Mouse (Mus musculus) adrenal gland, adult (tissue): Measurements from ENCODE around the gene Slc22a21.
A peak's percentile ranks its signal among the peaks of the same experiment; 100 is the strongest.
"Not testable (repeated sequence)": the region's sequence is repeated elsewhere in the genome, so short reads cannot be mapped to it uniquely, and the experiment has no call there.

Source experiments
- DNase-seq, 2 experiments: peaks; one replicate each; pipeline ENCODE4 v3.0.0; 2022 to 2023; ENCODE audit warnings: low spot score in 1 of 2; ENCODE audit not compliant: inconsistent age in 2 of 2

Gene Slc22a21

DNA sequence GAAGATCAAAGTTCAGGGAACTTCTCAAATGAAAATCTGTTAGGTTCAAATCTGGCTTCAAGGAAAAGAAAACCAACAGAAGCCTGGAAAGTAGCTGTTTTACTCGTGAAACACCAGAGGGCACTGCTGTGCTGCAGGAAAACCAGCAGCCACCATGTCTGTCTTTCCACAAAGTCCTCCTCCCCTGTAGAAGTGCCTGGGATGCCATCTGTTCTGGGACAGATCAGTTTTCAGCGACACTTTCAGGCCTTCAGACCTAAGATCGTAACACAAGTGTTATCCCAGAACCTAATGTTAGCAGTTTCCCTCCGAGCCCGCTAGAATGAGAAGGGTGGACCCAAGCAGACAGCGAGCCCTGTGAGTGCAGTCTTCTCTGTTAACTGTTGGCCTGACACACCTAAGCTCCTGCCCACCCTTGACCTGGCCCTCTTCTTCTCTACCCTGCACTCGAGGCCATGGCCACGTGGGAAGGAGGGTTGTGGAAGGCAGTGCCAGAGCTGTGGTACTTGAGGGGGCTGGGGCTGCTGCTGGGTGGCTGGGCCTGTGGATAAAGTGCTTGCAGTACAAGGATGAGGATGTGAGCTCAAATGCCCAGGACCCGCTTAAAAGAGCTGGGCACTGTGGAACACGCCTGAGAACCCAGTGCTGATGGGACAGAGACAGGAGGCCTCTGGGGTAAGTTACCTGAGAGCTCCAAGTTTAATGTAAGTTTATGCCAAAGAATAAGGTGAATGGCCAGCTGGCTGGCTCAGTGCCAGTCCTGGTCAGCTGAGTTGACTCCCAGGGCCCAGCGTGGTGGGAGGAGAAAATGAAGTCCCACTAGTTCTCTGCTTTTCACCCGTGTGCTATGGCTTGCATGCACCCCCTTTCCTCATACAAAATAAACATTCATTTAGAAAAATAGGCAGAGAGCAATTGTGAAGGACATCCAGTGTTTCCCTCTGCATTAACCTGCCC, 22.9 kb upstream of the Slc22a21 start:
- DNase-seq: peak; percentile 29 to 79

DNA sequence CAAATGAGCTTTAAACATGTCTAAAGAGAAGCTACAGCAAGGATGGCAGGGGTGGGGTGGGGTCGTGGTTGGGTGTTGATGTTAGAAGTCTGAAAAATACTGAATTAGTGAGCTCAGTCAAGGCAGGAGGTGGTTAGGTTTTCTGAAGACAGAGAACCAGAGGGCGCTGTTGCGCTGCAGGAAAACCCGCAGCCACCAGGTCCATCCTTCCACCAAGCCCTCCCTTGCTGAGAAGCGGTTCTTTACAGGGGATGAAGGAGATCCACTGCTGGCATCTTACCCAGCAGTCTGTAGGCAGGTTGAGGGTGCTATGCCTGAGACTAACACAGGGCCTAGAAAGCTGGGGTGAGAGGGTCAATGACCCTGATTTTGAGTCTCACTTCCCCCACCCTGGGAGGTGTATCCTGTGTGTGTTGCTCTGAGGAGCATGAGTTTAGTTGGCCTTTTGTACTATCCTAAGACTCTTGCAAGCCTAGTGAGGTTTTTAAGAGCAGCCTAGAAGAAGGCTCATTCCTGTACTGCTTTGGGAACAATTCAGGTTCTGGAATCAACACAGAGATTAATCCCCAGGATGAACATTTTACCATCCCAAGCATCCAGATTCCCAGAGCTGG, 22.1 kb upstream of the Slc22a21 start:
- DNase-seq: peak; percentile 59 to 83

DNA sequence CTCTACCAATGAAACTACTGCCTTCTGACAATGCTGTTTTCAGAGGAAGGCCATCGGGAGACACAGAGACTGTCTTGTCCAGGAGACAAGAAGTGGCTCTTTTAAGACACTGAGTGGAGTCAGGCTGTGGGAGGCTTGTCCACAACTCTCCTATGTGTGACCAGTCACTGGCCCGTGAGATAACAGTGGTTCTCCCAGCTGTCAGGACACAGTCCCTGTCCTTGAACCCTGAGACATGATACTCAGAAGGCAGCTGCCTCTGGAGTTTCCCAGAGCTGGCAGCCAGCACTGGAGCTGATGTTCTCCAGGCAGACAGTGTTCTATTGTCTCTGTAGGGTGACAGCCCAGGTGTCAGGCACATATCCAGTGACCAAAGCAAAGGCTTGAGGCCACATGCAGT, 17.5 kb upstream of the Slc22a21 start:
- peak; percentile 33 to 52 for DNase-seq

DNA sequence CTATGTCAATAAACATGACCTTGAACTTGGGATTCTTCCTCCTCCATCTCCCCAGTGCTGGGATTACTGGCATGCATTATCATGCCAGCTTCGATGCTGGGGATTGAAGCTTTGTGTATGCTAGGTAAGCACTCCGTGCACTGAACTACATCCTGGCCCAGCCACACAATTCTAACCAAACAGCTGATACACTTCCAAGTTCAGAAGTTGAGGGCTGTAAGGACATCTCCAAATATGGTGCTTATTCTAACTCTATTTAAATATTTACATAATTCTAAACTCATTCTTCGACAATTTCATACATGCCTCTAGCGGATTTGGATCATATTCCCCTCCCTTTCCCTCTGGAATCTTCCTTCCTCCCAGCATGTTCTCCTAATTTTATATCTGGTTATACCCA, 12.1 kb upstream of the Slc22a21 start:
- no peak for DNase-seq

DNA sequence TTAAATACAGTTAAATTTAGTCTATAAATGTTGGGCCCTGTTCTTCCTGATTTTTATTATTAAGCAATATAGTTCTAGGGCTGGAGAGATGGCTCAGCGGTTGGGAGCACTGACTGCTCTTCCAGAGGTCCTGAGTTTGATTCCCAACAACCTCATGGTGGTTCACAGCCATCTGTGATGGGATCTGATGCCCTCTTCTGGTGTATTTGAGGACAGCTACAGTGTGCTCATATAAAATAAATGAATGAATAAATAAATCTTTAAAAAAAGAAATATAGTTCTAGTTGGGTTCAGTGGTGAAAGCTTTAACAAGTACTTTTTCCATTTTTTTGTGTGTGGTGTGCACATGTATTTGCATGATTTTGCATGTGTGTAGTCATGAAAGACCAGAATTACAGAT, 9.1 kb upstream of the Slc22a21 start:
- peak in 1 of 2 experiments; percentile 44 for DNase-seq

DNA sequence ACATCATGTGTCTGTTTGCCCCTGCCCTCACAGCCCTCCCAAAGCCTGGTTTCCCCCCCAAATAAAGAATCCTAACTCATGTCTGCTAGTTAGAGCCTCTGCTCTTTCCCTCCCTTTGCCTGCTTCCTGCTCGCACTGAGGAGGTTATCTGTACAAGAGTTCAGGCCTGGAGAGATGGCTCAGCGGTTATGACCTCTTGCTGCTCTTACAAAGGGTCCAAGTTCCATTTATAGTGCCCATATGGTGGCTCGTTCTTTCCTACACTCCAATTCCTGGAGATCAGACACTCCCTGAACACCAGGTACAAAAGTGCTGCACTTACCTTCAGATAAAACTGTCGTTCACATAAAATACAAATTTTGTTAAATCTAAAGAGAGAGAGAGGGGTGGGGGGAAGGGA, 7.9 kb upstream of the Slc22a21 start:
- DNase-seq: no peak

DNA sequence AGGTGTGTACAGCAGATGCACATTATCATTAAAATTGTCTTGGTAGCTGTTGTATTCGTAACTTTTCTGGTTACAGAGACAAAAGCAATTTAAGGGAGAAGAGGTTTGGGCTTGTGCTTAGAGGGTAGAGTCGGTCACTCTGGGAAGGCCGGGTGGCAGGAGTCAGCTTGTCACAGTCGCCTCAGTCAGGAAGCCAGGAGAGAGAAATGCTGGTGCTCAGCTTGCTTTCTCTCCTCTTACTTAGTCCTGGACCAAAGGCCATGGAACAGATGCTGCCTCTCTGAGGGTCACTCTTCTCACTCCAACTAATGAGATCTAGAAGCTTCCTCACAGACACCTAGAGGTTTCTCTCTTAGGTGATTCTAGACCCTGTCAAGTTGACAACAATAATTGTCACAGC, 1.3 kb upstream of the Slc22a21 start:
- no peak for DNase-seq

DNA sequence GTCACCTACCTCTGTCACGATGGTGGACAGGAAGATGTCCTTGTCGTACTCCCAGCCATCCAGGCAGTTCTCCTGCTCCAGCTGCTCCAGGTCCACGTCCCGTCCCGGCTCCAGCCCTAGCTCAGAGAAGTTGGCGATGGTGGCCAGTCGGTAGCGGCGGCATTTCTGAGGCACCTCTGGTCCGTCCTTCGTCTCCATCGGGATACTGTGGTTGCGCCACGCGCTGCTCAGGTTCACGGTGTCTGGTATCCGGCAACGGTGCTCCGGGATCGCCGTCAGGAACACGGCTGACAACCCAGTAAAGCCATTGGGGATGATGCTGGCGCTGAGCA, 710 bp downstream of the Slc22a21 start:
- DNase-seq: peak in 1 of 2 experiments; percentile 47

DNA sequence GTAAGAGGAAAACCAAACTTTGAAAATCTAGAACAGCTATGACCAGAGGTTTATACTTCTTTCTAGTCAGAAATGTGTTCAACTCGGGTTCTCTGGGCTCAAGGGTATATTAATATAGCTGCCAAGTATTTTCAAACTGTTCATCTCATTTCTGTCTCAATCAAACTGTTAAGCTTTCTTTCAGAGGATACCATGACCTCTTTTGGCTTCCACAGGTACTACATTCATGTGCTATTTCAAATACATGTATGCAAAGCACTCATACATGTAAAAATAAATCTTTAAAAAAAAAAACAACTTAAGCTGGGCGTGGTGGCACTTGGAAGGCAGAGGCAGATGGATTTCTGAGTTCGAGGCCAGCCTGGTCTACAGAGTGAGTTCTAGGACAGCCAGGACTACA, 2.5 kb downstream of the Slc22a21 start:
- DNase-seq: no peak

DNA sequence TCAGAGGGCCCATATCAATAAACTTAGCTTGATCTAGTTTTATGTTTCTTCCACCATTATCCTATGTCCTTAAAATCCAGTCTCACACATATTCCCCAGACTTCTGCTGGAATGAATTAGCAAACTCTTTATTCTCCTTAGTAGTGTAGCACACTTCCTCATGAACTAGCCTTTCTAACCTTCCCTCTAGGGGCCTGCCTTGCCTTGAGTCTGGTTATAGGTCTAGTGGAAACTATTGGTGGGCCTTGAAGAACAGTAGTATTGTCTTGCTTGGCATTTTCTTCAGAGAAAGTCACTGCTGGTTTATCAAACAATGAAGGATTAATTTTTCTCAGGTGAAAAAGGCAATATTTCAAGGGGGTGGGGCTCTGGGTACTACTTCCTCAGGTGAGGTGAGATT, 4.6 kb downstream of the Slc22a21 start:
- no peak for DNase-seq

DNA sequence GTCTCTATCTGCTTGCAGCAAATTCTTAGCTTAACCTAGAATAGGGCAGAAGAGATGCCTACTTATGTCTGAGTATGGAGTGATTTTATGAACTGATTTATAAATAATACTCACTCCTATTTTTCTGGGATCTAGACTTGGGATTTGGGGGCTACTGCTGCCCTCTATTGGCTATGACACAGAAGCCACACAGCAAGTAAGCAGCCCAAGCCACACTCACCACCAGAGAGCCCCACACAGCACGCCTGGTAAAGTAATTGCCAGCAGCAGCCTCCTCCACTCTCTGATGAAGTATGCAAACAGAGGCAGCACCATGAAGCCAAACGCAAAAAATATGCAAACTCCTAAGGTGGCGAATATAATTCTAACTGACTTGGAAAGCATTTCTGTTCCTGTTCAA, 21.1 kb downstream of the Slc22a21 start:
- peak in 1 of 2 experiments; percentile 42 for DNase-seq

DNA sequence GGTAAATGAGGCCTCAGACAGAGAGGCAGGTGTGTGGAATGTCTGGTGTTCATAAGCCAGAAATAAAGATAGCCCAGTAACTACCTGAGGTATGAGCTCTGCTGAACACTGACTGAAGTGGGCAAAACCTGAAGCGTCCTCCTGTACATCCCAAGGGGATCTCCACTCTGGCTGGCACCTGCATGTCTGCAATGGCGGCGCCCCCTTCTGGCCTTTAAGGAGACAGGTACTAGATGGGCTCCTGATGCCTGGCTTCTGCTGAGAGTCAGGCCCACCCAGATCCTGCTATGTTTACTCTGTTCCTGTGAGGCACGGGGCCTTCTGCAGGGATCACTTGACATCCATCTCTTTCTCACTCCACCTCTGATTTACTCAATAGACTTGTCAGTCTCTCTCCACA, 22.0 kb downstream of the Slc22a21 start:
- DNase-seq: peak; percentile 25 to 57

DNA sequence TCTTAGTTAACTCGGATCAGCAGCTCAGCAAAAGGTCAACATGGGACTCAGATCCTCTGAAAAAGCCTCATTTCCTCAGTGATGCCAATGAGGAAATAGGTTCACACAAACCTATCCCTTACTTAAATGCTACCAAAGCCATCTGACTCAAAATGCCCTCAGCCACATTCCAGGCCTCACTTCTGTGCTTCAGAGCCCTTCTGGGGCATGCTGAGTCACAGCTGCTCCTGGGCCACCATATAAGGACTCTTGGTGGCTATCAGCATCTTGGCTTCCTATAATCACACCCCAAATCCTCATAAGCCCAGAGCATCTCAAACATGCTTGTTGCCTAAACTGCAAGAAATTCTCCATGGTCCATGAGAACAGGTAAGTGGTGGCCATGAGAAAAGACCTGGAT, 23.5 kb downstream of the Slc22a21 start:
- peak in 1 of 2 experiments; percentile 64 for DNase-seq

DNA sequence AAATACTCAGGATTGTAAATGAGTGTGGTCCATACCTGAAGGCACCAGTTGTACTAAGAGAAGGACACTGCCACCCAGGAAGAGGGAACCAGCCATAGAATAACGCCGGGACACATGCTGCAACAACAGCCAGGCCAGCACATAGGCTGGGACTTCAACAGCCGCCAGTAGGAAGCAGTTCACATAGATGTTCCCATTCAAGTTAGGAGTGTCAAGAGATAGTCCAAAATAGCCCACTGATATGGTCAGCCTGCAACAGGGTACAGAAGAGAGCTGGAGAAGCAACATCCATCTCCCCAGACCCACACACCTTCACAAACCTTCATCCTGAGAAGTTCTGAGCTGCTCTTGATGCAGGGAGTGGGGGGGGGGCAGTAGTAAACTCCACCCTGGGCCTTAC, 25.5 kb downstream of the Slc22a21 start:
- no peak for DNase-seq

DNA sequence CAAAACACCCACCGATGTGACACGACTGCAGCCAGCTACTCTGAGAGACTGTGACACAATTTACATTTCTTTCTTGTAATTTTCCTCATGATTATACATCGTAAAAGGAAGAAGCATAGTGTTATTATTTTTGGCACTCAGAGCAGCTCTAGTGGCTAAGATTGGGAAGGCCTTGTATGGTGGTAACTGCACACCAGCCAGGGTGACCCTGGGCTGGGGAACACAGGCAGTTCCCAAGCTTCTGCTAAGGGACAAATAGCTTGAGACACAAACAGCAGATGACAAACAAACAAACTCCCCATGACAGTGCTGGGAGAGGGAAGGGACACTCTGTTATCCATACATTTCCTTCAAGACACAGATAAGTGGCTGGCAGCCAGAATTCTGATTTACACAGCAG, 30.0 kb downstream of the Slc22a21 start:
- DNase-seq: peak in 1 of 2 experiments; percentile 35

DNA sequence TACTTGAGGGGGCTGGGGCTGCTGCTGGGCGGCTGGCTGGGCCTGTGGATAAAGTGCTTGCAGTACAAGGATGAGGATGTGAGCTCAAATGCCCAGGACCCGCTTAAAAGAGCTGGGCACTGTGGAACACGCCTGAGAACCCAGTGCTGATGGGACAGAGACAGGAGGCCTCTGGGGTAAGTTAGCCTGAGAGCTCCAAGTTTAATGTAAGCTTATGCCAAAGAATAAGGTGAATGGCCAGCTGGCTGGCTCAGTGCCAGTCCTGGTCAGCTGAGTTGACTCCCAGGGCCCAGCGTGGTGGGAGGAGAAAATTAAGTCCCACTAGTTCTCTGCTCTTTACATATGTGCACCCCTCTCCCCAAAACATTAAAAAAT, 48.2 kb downstream of the Slc22a21 start:
- not testable (repeated sequence) for DNase-seq

DNA sequence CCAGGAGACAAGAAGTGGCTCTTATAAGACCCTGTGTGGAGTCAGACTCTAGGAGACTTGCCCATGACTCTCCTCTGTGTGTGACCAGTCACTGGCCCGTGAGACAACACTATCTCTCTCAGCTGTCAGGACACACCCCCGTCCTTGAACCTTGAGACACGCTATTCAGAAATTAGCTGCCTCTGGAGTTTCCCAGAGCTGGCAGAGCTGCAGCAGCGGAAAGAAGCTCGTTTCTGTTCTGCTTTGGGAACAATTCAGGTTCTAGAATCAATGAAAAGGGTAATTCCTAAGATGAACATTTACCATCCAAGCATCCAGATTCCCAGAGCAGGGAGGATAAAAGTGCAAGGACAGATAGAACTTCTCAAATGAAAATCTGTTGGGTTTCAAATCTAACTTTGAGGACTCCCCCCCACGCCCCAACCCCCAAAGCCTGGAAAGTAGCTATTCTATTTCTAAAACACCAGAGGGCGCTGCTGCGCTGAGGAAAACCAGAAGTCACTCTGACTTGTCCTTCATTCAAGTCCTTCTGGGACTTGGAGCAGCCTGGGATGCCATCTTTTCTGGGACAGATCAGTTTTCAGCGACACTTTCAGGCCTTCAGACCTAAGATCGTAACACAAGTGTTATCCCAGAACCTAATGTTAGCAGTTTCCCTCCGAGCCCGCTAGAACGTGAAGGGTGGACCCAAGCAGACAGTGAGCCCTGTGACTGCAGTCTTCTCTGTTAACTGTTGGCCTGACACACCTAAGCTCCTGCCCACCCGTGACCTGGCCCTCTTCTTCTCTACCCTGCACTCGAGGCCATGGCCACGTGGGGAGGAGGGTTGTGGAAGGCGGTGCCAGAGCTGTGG, 48.8 kb downstream of the Slc22a21 start:
- DNase-seq: peak; percentile 83 to 93

DNA sequence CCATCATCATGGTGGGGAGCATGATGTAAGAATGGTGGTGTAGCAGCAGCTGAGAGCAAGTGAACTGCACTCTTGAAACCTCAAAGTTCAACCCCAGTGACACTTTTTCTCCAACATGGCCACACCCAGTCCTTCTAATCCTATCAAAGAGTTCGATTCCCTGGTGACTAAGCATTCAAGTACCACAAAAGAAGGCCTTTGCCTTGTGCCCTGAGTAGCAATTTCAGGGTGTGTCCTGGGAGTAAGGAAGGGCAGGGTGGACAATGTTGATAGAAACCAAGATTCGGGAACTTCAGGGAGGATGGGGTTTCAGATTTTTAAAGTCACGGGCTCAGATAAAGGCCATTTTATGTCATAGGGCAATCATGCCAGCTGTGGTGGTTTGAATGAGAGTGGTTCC, 50.4 kb downstream of the Slc22a21 start:
- DNase-seq: no peak

DNA sequence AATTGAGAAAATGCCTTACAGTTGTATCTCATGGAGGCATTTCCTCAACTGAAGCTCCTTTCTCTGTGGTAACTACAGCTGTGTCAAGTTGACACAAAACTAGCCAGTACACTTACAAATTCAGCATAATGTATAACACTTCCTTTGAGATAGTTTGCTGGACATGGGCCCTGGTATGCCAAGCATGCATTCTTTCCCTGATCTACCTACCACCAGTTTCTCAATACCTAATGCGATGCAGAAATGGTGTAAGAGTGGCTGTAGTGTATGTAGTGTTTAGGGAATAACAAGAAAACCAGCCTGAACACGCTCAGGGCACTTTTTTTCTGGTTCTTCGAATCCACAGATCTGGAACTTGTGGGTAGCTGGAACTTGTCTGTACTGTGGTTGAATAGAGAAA, 51.5 kb downstream of the Slc22a21 start:
- DNase-seq: no peak

DNA sequence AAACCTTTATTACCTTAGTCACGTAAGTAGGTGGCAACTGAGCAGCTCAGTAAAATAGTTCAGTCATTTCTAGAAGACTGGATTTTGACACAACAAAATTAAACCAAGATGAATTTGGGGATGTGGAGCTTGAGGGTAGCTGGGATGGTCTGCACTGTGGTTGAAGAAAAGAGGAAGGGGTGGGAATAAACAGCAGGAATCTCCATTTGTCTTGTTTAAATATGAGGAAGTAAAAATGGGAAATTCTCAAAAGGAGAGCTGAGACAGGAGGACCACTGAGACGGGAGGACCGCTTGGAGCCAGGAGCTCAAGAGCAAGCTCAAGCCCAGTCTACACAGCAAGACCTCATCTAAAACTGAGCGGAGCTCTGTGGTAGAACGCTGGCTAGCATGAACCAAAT, 53.8 kb downstream of the Slc22a21 start:
- DNase-seq: no peak

DNA sequence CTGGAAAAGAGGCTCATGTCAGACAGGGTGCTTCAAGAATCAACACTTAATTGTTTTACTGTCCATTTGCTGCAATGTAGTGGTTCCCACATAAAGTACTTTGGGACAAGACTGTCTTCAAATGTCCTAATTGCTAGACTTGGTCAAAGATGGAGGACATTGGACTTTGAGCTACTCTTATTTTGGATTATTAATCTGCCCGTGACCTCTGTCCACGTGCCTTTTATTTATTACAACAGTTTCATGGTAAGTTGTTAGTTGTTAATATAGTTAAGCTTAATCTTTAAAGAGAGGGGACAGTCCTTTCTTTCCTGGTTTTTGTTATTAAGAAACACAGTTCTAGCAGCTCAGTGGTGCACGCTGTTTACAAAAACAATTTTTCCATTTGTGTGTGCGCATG, 61.3 kb downstream of the Slc22a21 start:
- DNase-seq: no peak

DNA sequence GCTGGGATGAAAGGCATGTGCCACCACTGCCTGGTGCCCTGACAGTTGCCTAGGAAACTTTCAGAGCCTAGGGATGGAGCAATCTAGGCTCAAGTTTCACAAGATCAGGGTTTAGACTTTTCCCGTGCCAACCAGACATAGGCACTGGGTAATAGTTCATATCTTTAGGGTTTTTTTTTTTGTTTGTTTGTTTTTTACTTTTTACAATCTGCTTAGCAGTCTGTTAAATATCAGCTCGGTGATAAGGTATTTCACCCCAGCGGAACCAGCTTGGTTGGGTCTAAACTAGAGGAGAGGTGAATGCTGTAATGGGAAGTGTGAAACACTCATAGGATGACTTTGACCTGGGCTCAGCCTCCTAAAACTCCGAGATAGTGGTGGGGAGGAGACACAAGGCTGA, 69.1 kb downstream of the Slc22a21 start:
- DNase-seq: no peak
